Mouse (Mus musculus) adrenal gland, adult (tissue): ENCODE results near the gene Pde4d.

Experiments
- DNase-seq, 2 experiments: peaks; one replicate each; pipeline ENCODE4 v3.0.0; 2022 to 2023; ENCODE audit warnings: low spot score in 1 of 2; ENCODE audit not compliant: inconsistent age in 2 of 2

Gene Pde4d

DNA sequence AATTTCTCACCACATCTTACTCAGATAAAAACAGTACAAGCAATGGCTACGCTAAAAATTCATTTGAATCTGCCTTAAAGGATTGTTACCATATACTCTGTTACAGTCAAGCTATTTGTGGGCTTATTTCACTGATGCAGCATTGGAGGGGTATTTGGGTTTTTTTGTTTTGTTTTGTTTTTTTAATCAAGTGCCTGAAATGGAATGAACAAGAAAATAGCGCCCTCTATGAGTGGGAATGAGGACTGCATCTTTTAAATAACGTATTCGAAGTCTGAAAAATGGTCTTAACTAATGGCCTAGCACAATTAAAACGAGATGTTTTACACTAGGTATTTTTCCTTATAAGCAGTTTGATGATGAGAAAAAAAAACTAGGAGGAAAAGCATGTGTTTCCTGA lies 1098.5 kb downstream of the Pde4d start:
- DNase-seq: peak in 1 of 2 experiments; percentile 39

GRCm38 (mm10) chr13:109548771-109549555 lies 1099.2 kb downstream of the Pde4d start:
- no peak for DNase-seq

DNA sequence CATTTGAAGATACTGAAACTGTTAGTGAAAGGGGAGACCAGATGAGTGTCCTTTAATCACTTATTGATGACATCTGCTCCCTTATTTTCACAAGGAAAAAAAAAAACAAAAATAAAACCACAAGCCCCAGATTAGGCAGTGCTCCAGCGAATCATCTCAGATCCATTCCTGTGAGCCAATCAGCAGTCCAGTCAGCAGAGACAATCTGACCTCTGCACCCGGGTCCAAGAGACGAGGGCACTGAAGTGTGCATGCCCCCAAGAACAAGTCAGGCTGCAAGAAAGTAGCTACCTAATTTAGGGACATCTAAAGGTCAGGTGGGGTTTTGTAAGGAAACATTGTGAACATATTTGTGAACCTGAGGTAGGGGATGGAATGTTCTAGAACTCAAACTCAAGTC lies 1102.1 kb downstream of the Pde4d start:
- no peak for DNase-seq

DNA sequence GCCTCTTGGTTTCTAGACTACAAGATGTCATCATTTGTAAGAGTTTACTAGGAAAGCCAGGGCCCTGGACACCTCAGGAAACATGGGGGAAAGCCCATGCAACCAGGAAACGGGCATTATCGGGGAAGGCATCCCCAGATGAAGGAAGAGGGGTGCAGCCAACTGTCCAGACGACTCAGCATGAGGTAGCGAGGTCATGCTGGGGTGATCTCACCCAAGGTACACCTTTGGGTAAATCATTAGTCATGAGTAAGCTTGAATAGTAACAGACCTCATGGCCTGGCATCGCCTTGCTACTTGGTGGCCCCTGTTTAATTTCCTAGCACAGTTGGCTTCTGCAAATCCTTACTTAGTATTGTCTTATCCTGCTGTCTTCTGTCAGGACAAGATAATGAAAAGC lies 1105.8 kb downstream of the Pde4d start:
- no peak for DNase-seq

- no peak for DNase-seq
Measured at GRCm38 (mm10) chr13:109556853-109557252, 1107.1 kb downstream of the Pde4d start.

DNA sequence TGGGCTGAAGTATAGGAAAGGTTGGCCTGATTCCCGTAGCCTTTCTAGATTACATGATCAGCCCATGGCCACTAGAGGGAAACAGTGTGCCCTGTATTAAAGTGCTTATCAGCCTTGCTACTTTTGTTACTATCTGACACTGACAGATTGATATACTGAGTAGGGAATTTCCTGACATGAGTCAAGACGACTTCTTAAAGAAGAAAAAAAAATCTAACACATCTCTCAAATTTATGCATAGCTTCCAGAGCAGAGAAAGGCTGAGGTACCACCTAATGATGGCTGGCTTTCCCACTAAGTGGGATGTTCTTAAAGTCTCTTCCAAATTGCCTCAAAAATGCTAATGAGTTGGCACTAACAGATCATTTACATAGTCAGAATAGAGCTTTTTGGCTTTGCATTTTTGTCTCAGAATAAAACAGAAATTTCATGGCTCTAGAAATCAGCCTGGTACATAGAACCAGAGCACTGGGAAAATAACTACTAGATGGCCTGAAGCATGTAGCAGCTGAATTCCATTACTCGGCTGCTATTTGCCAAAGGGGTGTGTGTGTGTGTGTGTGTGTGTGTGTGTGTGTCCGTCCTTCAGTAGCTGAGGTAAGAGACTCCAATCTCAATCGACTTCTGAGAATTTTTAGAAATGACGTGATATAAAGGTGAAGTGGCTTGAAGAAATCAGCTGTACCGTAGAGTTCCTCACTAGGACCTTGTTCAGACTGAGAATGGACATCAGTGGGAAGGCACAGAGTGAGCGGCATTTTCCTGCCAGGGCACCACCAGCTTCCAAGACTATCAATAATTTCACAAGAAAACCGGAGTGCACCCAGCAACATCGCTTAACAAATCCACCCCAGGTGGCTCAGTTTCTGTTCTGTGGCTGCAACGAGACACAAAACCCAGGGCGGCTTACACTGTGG lies 1108.9 kb downstream of the Pde4d start:
- DNase-seq: peak in 1 of 2 experiments; percentile 61

DNA sequence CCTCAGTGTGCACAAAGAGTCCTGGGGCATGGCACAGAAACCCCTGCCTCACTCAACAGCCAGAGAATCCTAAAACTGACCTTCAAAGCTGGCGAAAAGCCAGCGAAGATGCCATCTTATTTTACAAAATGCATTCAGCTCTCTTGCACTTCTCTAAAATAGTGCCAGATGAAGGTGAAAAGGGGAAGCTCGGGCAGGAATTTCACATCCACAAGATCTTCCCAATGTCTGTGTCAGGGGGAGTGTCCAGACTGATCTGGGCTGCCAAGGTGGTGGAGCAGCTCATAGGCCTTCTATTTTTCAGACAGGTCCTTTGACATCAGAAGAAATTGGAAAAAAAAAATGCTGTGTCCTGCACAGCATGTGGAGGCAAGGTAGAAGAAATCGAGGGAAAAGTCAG lies 1110.5 kb downstream of the Pde4d start:
- no peak for DNase-seq

DNA sequence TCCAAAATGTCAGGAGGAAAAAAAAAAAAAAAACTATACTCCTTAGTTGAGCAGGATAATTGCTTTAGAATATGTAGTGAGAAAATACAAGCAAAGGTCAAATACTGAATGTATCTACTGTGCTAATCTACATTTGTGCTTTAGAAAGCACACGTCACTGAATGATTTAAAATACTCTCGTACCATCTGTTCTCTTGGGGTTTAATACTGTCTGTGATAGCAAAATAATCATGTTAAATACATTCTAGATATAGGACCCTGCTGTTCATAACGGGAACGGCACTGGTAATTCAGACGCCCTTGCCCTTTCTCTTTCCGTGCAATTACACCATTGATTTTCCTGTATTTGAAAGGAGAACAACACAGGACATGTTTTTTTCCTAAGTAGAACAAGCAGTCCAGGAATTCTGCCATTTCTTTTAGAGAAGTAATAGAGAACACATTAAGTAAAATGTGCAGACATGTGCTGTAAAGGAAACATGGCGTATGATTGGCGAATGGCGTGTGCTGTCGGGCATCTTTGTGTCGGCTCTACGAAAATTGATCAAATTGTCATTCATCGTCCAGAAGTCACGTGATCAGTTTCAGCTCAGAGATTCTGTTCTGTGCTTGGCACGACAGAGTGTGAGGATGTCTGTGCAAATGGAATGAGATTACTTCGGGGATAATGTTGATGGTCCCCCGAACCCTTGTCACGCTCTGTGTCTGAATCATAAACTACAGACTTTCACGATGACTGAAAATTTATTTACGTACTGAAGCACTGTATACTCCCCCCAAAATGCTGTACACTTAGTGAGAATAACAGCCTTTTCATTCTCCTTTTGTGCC lies 1119.1 kb downstream of the Pde4d start:
- no peak for DNase-seq

DNA sequence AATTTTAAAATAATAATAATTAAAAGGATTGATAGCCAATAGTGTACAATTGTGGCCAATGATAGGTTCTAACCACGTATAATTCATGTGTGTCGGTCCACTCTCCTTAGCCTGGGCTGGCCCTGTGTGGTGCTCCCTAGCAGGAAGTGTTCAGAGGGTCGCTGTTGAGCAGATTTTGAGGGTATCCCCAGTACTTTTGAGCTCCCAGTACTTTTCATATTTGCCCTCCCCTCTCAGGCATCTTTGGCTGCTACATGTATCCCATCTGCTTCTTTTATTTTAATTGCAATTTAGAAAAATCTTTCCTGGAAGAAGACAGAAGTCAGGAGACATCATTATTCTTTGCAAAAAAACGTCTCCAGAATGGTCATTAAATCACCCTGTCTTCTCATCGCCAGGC lies 1119.7 kb downstream of the Pde4d start:
- DNase-seq: no peak

DNA sequence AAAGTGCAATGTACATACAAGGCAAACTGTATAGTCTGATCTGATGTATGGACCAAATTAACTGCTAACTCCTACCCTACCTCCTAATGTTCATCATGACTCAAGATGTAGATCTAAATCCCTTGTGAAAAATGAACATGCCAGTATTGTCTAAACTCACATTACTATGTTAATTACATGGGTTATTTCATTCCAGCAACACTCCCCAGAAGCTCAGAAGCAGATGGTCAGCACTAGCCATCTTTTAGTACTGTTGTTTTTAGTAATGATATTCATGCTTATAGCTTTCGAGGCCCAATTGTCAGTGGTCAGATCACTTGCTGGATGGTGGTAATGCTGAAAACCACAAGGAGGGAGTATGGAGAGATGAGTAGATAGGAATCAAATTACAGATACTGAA lies 1127.0 kb downstream of the Pde4d start:
- DNase-seq: no peak

DNA sequence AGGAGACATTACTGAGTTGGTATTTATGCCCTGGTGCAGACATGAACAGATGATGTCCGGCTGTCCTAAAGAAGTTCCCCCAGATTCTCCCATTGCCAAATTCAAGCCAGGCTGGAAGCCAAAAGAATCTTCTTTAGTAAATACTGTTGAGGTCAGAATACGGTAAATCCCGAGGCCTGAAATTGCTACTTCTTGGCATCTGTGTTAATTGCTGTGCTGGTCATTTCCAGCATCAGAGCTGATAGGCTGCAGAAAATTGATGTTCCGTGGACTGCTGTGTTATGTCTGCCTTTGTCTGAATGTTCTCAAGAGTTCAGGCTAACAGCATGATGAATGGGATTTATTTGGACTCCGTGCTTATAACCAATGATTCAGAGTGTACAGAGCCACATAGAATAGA lies 1127.7 kb downstream of the Pde4d start:
- no peak for DNase-seq

GRCm38 (mm10) chr13:109577901-109578300 lies 1128.2 kb downstream of the Pde4d start:
- no peak for DNase-seq

DNA sequence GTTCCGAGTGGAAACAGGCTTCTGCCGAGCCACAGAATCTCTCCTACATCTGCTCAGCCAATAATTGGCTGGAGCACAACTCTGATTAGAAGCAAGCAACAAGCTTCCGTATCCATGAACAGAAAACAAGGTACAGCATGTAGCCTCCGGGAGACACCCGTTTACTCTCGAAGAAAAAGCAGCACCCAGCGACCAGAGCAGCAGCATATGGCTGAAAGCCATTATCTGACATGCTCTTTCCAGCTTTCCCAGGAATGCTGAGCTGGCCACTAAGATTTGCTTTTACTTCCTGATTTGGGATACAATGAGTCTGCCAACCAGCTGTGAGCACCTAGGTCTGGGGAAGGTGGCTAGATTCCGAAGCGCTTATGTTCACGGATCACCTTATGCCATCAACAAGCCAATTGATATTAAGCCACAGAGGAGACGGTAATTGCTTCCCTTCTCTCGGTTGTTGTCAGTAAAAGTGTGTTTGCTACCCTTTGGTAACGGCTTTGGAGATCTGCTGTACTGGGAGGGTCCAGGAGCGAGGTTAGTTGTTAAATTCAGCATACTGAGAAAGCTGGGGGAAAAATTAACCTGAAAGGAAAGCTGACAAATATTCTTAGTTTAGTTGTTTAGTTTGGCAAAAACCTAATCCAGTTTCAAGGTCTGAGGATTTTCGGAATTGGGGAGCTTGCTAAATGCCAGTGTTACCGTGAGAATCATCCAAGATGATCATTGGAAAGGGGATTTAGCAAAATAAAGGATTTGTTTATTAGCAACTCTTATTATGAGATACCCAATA lies 1131.7 kb downstream of the Pde4d start:
- DNase-seq: peak in 1 of 2 experiments; percentile 29

- no peak for DNase-seq
Measured at GRCm38 (mm10) chr13:109590048-109590447, 1140.3 kb downstream of the Pde4d start.

- no peak for DNase-seq
Measured at GRCm38 (mm10) chr13:109592192-109592797, 1142.5 kb downstream of the Pde4d start.

GRCm38 (mm10) chr13:109599711-109600110 lies 1150.0 kb downstream of the Pde4d start:
- DNase-seq: no peak

DNA sequence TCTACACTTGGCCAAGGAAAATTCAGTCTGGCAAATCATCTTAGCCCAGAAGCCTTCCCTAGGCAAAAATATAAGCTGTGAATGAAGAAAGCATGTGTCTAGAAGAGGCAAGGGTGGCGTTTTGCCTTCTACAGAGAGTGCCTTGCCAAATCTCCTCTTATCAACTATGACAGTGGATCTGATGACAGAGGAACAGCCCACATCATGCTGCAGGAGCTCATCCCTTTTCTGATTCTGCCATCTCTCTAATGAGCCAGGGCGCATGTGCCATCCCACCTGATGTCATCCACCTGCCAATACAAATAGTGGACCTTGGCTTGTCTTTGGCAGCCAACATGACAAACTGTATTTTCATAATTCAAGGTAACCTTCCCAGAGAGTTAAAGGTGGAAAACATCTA lies 1154.3 kb downstream of the Pde4d start:
- no peak for DNase-seq

GRCm38 (mm10) chr13:109605140-109605539 lies 1155.4 kb downstream of the Pde4d start:
- DNase-seq: no peak

GRCm38 (mm10) chr13:109609106-109609804 lies 1159.5 kb downstream of the Pde4d start:
- no peak for DNase-seq
